ENCODE assay signal across 9 mouse cellular contexts in the genomic region with DNA sequence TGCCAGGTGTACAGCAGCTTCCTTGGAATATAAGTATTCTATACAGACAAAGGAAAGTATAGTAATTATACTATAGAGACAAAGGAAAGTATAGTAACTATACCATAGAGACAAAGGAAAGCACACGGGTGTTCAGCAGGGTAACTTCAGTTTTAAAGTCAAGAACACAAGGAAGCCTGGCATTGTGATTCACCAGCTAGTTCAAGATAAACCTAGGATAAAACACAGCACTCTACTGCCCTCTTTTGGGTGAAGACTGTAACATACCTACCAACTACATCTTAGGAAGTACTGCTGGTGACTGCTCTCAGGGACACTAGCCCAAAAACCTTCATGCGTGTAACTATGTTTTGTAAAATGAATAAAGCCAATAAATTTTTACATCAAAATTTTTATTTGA. TPM values are rescaled to one million over a fixed set of nuclear protein-coding genes. Genes with fewer than 3 reads are reported as not detected.
DNase-seq lines count a peak whose midpoint lies in the region; ATAC-seq and TF ChIP-seq lines count a peak whose summit lies in the region.
"Had no signal": no experiment of that assay in that cellular context is flagged by ENCODE, and none has a peak within 500 bp of the region (broad histone marks: within the 10 kb centered on the region; RNA-seq: fewer than 3 reads in every experiment).

No protein-coding gene starts in this region.

- intact Hi-C loops in left cerebral cortex, adult 2 months (cut with DNase I), result loop anchor here (1.0 to 10.0 kb wide), 2 partner anchors 183 to 419 kb away; no protein-coding TSS in a partner anchor

- peak; percentile 90 for TF ChIP-seq CTCF in left cerebral cortex, adult 2 months (IDR thresholded peaks at IDR 0.05)

- no peak overlapping the region for H3K4me3 ChIP-seq in left cerebral cortex, adult 2 months
- H3K4me3 ChIP-seq: heart, embryonic 15.5 days had no signal

- peak; percentile 35 to 71 for DNase-seq in right cerebral cortex, adult 2 months (ENCODE audit: low spot score in 2 of 2)
- no peak for DNase-seq in right cerebral cortex, postnatal 25 days
- DNase-seq in R1 (ENCODE audit: low read depth, low spot score), result peak; percentile 85
- peak; percentile 92 for DNase-seq in embryo, embryonic 10 days (ENCODE audit: low spot score)
- peak in 1 of 2 experiments; percentile 61 for DNase-seq in left cerebral cortex, adult 2 months (ENCODE audit: extremely low spot score in 1 of 2, low spot score in 2 of 2)
- peak; percentile 74 for DNase-seq in naive thymus-derived CD4-positive, alpha-beta T cell, adult 2 months (ENCODE audit: low read depth)
- DNase-seq in gastrocnemius, postnatal 4 days (ENCODE audit: low spot score in 2 of 2), result no peak

- no peak overlapping the region for H3K27ac ChIP-seq in left cerebral cortex, adult 2 months
- H3K27ac ChIP-seq: heart, embryonic 15.5 days had no signal

- peak; percentile 88 to 89 for ATAC-seq in hematopoietic stem cell, adult 5-6 weeks (replicated peaks in 1 of 2; ENCODE audit: insufficient read depth in 1 of 2, low FRiP score in 2 of 2, low TSS enrichment in 1 of 2, low read depth in 1 of 2, poor library complexity in 2 of 2, severe bottlenecking in 2 of 2)

RNA-seq across cellular contexts. Expression of gene Nhlrc3, which starts 14.9 kb away (rescaled TPM):
- 9.7 and 10.3 TPM in 2 replicates for total RNA-seq in hematopoietic stem cell, adult 5-6 weeks (2017)
- total RNA-seq in left cerebral cortex, adult 2 months (2021), result 10 to 100 TPM in 1 of 2 experiments, 1 to 10 TPM in 1; 8.2 to 11.1 TPM
- total RNA-seq in gastrocnemius, postnatal 4 days (2021), result 1 to 10 TPM; 7.3 to 7.9 TPM

RNA-seq across cellular contexts. Expression of gene Proser1, which starts 15.3 kb away (rescaled TPM):
- total RNA-seq in hematopoietic stem cell, adult 5-6 weeks (2017), result 9.2 and 12.2 TPM in 2 replicates
- total RNA-seq in left cerebral cortex, adult 2 months (2021), result 10 to 100 TPM; 21.3 to 22.1 TPM
- 10 to 100 TPM; 14.8 to 19.7 TPM for total RNA-seq in gastrocnemius, postnatal 4 days (2021)

RNA-seq across cellular contexts. Expression of gene Stoml3, which starts 40.2 kb away (rescaled TPM):
- not detected in 2 replicates for total RNA-seq in hematopoietic stem cell, adult 5-6 weeks (2017)
- not detected for total RNA-seq in left cerebral cortex, adult 2 months (2021)
- not detected for total RNA-seq in gastrocnemius, postnatal 4 days (2021)

Comparison
In these comparisons a context has a peak if more than half of its experiments do, and no peak if none do; other contexts are left out.
1. DNase-seq: peak in right cerebral cortex, adult 2 months (2 of 2), R1 (single experiment), embryo, embryonic 10 days (single experiment) and naive thymus-derived CD4-positive, alpha-beta T cell, adult 2 months (single experiment); none in right cerebral cortex, postnatal 25 days (single experiment) and gastrocnemius, postnatal 4 days (0 of 2).